Mouse (Mus musculus) adrenal gland, postnatal 36 days (tissue): ENCODE measurements around the gene Tor2a. TPM values are rescaled to one million over a fixed set of nuclear protein-coding genes. Genes with fewer than 3 reads are reported as not detected.

Experiments
- DNase-seq, 2 experiments: peaks; one replicate each; pipeline ENCODE4 v3.0.0; 2021; ENCODE audit warnings: mixed read lengths in 1 of 2
- total RNA-seq, 2 experiments: library from RNA; stranded (reverse); gene quantifications; 2 replicates each; pipeline ENCODE4 v1.2.3; 2021

Gene Tor2a
- total RNA-seq, 2 experiments from 2014 or later, result 26.7 to 32.5 TPM

GRCm38 (mm10) chr2:32728463-32728862 is 28.6 kb upstream of the Tor2a start:
- peak; percentile 66 to 81 for DNase-seq

- no peak for DNase-seq
These were observed 27.5 kb upstream of the Tor2a start for GRCm38 (mm10) chr2:32729547-32729946.

GRCm38 (mm10) chr2:32730854-32731253 is 26.2 kb upstream of the Tor2a start:
- no peak for DNase-seq

GRCm38 (mm10) chr2:32731911-32732310 is 25.1 kb upstream of the Tor2a start:
- no peak for DNase-seq

- no peak for DNase-seq
These were observed 24.3 kb upstream of the Tor2a start for GRCm38 (mm10) chr2:32732695-32733094.

GRCm38 (mm10) chr2:32734480-32734879 is 22.6 kb upstream of the Tor2a start:
- no peak for DNase-seq

GRCm38 (mm10) chr2:32734933-32735332 is 22.1 kb upstream of the Tor2a start:
- peak; percentile 65 to 78 for DNase-seq

- DNase-seq, result no peak
These were observed 20.7 kb upstream of the Tor2a start for GRCm38 (mm10) chr2:32736306-32736829.

GRCm38 (mm10) chr2:32737008-32737407 is 20.0 kb upstream of the Tor2a start:
- no peak for DNase-seq

GRCm38 (mm10) chr2:32739311-32739710 is 17.7 kb upstream of the Tor2a start:
- peak; percentile 46 to 47 for DNase-seq

- no peak for DNase-seq
These were observed 16.1 kb upstream of the Tor2a start, which contains the start of gene 6330409D20Rik for GRCm38 (mm10) chr2:32740916-32741272. Gene 6330409D20Rik (minus strand): TSS chr2:32741016.

- peak; percentile 57 to 65 for DNase-seq
These were observed 15.5 kb upstream of the Tor2a start for GRCm38 (mm10) chr2:32741273-32742172.

GRCm38 (mm10) chr2:32742173-32742531 is 14.9 kb upstream of the Tor2a start:
- DNase-seq, result no peak

- no peak for DNase-seq
These were observed 12.6 kb upstream of the Tor2a start for GRCm38 (mm10) chr2:32744272-32744982.

- DNase-seq, result no peak
These were observed 8.0 kb upstream of the Tor2a start for GRCm38 (mm10) chr2:32749082-32749481.

- DNase-seq, result no peak
These were observed 6.8 kb upstream of the Tor2a start for GRCm38 (mm10) chr2:32750199-32750598.

GRCm38 (mm10) chr2:32750887-32751664 is 6.0 kb upstream of the Tor2a start:
- DNase-seq, result peak; percentile 84 to 85

- no peak for DNase-seq
These were observed 5.4 kb upstream of the Tor2a start for GRCm38 (mm10) chr2:32751665-32752033.

- DNase-seq, result no peak
These were observed 4.9 kb upstream of the Tor2a start for GRCm38 (mm10) chr2:32752181-32752580.

GRCm38 (mm10) chr2:32756674-32757055 is 369 bp upstream of the Tor2a start:
- no peak for DNase-seq

- no peak for DNase-seq
These were observed 1.5 kb downstream of the Tor2a start for GRCm38 (mm10) chr2:32758503-32758902.

- DNase-seq, result no peak
These were observed 2.0 kb downstream of the Tor2a start for GRCm38 (mm10) chr2:32759001-32759400.
